Mouse (Mus musculus): Measurements from ENCODE around the gene Fli1. TPM values are rescaled to one million over a fixed set of nuclear protein-coding genes. Genes with fewer than 3 reads are reported as not detected.

Gene Fli1
- polyA plus RNA-seq, 1 experiment from 2014 or later = 6.2 TPM

- 75% methylated on average over 4 of the region's 4 CpGs for WGBS
- H3K36me3 ChIP-seq = no peaks in the 10 kb centered on the region
- H3K27ac ChIP-seq (replicated peaks) = no peak overlapping the region
- no peaks in the 10 kb centered on the region for H3K4me1 ChIP-seq
- ATAC-seq (replicated peaks) = no peak
- H3K9ac ChIP-seq (replicated peaks) = no peak overlapping the region
- H3K27me3 ChIP-seq = no peaks in the 10 kb centered on the region
- H3K4me3 ChIP-seq = no peak overlapping the region
- no peaks in the 10 kb centered on the region for H3K9me3 ChIP-seq
- H3K4me2 ChIP-seq (replicated peaks) = no peak overlapping the region
Measured at GRCm38 (mm10) chr9:32569261-32569660, 26.6 kb upstream of the Fli1 start.

- Histone ChIP-seq H3K4me3 (no peak overlapping the region), H3K9me3 (no peaks in the 10 kb centered on the region), H3K36me3 (no peaks in the 10 kb centered on the region), H3K4me1 (no peaks in the 10 kb centered on the region), H3K9ac (replicated peaks) (no peak overlapping the region), H3K27ac (replicated peaks) (no peak overlapping the region), H3K27me3 (no peaks in the 10 kb centered on the region), H3K4me2 (replicated peaks) (no peak overlapping the region)
- WGBS = 81% methylated on average over 7 of the region's 7 CpGs
- no peak for ATAC-seq (replicated peaks)
Measured at GRCm38 (mm10) chr9:32567603-32568002, 24.9 kb upstream of the Fli1 start.

GRCm38 (mm10) chr9:32565309-32565708 lies 22.6 kb upstream of the Fli1 start:
- H3K36me3 ChIP-seq = no peaks in the 10 kb centered on the region
- H3K4me2 ChIP-seq (replicated peaks) = no peak overlapping the region
- H3K4me3 ChIP-seq = no peak overlapping the region
- H3K9me3 ChIP-seq = no peaks in the 10 kb centered on the region
- ATAC-seq (replicated peaks) = no peak
- H3K9ac ChIP-seq (replicated peaks) = no peak overlapping the region
- WGBS = 75% methylated on average over 3 of the region's 3 CpGs
- no peak overlapping the region for H3K27ac ChIP-seq (replicated peaks)
- no peaks in the 10 kb centered on the region for H3K27me3 ChIP-seq
- H3K4me1 ChIP-seq = no peaks in the 10 kb centered on the region

- Histone ChIP-seq H3K27ac (replicated peaks) (no peak overlapping the region), H3K36me3 (no peaks in the 10 kb centered on the region), H3K9me3 (no peaks in the 10 kb centered on the region), H3K4me1 (no peaks in the 10 kb centered on the region), H3K4me2 (replicated peaks) (no peak overlapping the region), H3K9ac (replicated peaks) (no peak overlapping the region), H3K27me3 (no peaks in the 10 kb centered on the region), H3K4me3 (no peak overlapping the region)
- 76% methylated on average over 4 of the region's 4 CpGs for WGBS
- no peak for ATAC-seq (replicated peaks)
Measured at GRCm38 (mm10) chr9:32562837-32563236, 20.2 kb upstream of the Fli1 start.

GRCm38 (mm10) chr9:32562409-32562808 lies 19.7 kb upstream of the Fli1 start:
- H3K36me3 ChIP-seq = no peaks in the 10 kb centered on the region
- no peak overlapping the region for H3K4me3 ChIP-seq
- H3K27me3 ChIP-seq = no peaks in the 10 kb centered on the region
- H3K9me3 ChIP-seq = no peaks in the 10 kb centered on the region
- no peak overlapping the region for H3K9ac ChIP-seq (replicated peaks)
- ATAC-seq (replicated peaks) = no peak
- WGBS = 59% methylated on average over 9 of the region's 9 CpGs
- no peaks in the 10 kb centered on the region for H3K4me1 ChIP-seq
- H3K4me2 ChIP-seq (replicated peaks) = no peak overlapping the region
- H3K27ac ChIP-seq (replicated peaks) = no peak overlapping the region

GRCm38 (mm10) chr9:32561190-32561890 lies 18.7 kb upstream of the Fli1 start:
- H3K4me2 ChIP-seq (replicated peaks) = no peak overlapping the region
- H3K27ac ChIP-seq (replicated peaks) = no peak overlapping the region
- ATAC-seq (replicated peaks) = no peak
- no peaks in the 10 kb centered on the region for H3K9me3 ChIP-seq
- no peaks in the 10 kb centered on the region for H3K27me3 ChIP-seq
- H3K4me3 ChIP-seq = no peak overlapping the region
- 87% methylated on average over 14 of the region's 14 CpGs for WGBS
- H3K9ac ChIP-seq (replicated peaks) = no peak overlapping the region
- H3K4me1 ChIP-seq = no peaks in the 10 kb centered on the region
- H3K36me3 ChIP-seq = no peaks in the 10 kb centered on the region

GRCm38 (mm10) chr9:32559859-32560258 lies 17.2 kb upstream of the Fli1 start:
- Histone ChIP-seq H3K4me3 (no peak overlapping the region), H3K9me3 (no peaks in the 10 kb centered on the region), H3K27me3 (no peaks in the 10 kb centered on the region), H3K36me3 (no peaks in the 10 kb centered on the region), H3K4me1 (no peaks in the 10 kb centered on the region), H3K4me2 (replicated peaks) (no peak overlapping the region), H3K27ac (replicated peaks) (no peak overlapping the region), H3K9ac (replicated peaks) (no peak overlapping the region)
- WGBS = 86% methylated on average over 8 of the region's 8 CpGs
- ATAC-seq (replicated peaks) = no peak

- Histone ChIP-seq H3K27me3 (no peaks in the 10 kb centered on the region), H3K9me3 (no peaks in the 10 kb centered on the region), H3K4me1 (no peaks in the 10 kb centered on the region), H3K4me2 (replicated peaks) (no peak overlapping the region), H3K27ac (replicated peaks) (no peak overlapping the region), H3K4me3 (no peak overlapping the region), H3K9ac (replicated peaks) (no peak overlapping the region), H3K36me3 (no peaks in the 10 kb centered on the region)
- ATAC-seq (replicated peaks) = no peak
Measured at GRCm38 (mm10) chr9:32559454-32559853, 16.8 kb upstream of the Fli1 start.

GRCm38 (mm10) chr9:32556313-32556712 lies 13.7 kb upstream of the Fli1 start:
- Histone ChIP-seq H3K27ac (replicated peaks) (no peak overlapping the region), H3K36me3 (no peaks in the 10 kb centered on the region), H3K4me2 (replicated peaks) (no peak overlapping the region), H3K9ac (replicated peaks) (no peak overlapping the region), H3K4me3 (no peak overlapping the region), H3K27me3 (peaks cover 6% of the 10 kb centered on the region; the same call in 1 of the 2 replicates), H3K4me1 (no peaks in the 10 kb centered on the region), H3K9me3 (no peaks in the 10 kb centered on the region)
- 87% methylated on average over 7 of the region's 7 CpGs for WGBS
- ATAC-seq (replicated peaks) = no peak

GRCm38 (mm10) chr9:32555279-32555678 lies 12.6 kb upstream of the Fli1 start:
- no peaks in the 10 kb centered on the region for H3K9me3 ChIP-seq
- H3K4me1 ChIP-seq = no peaks in the 10 kb centered on the region
- H3K36me3 ChIP-seq = no peaks in the 10 kb centered on the region
- ATAC-seq (replicated peaks) = no peak
- no peak overlapping the region for H3K4me2 ChIP-seq (replicated peaks)
- no peak overlapping the region for H3K9ac ChIP-seq (replicated peaks)
- H3K4me3 ChIP-seq = no peak overlapping the region
- peaks cover 12% of the 10 kb centered on the region; the same call in 1 of the 2 replicates for H3K27me3 ChIP-seq
- WGBS = 90% methylated on average over 3 of the region's 3 CpGs
- H3K27ac ChIP-seq (replicated peaks) = no peak overlapping the region

- H3K4me1 ChIP-seq = peaks cover under 1% of the 10 kb centered on the region
- 2% methylated on average over 10 of the region's 10 CpGs for whole genome bisulfite sequencing
- no peak overlapping the region for H3K4me3 ChIP-seq
- no peak overlapping the region for H3K9ac ChIP-seq (replicated peaks)
- no peak overlapping the region for H3K27ac ChIP-seq (replicated peaks)
- no peaks in the 10 kb centered on the region for H3K36me3 ChIP-seq
- no peaks in the 10 kb centered on the region for H3K9me3 ChIP-seq
- H3K4me2 ChIP-seq (replicated peaks) = no peak overlapping the region
- no peak for ATAC-seq (replicated peaks)
- peaks cover 55% of the 10 kb centered on the region for H3K27me3 ChIP-seq
Measured at GRCm38 (mm10) chr9:32550541-32550940, 7.9 kb upstream of the Fli1 start.

GRCm38 (mm10) chr9:32549462-32550384 lies 7.1 kb upstream of the Fli1 start:
- no peak overlapping the region for H3K27ac ChIP-seq (replicated peaks)
- no peak for ATAC-seq (replicated peaks)
- H3K4me2 ChIP-seq (replicated peaks) = no peak overlapping the region
- H3K27me3 ChIP-seq = peaks cover 63% of the 10 kb centered on the region
- no peaks in the 10 kb centered on the region for H3K9me3 ChIP-seq
- peaks cover 9% of the 10 kb centered on the region for H3K4me1 ChIP-seq
- no peaks in the 10 kb centered on the region for H3K36me3 ChIP-seq
- no peak overlapping the region for H3K4me3 ChIP-seq
- WGBS = 11% methylated on average over 6 of the region's 6 CpGs
- no peak overlapping the region for H3K9ac ChIP-seq (replicated peaks)
